Mouse (Mus musculus) kidney, embryonic 14.5 days (tissue): Measurements from ENCODE around the gene Palld. TPM values are rescaled to one million over a fixed set of nuclear protein-coding genes. Genes with fewer than 3 reads are reported as not detected.
A peak's percentile ranks its signal among the peaks of the same experiment; 100 is the strongest.

Experiments
- ATAC-seq: fragments of 200-750 bp; cut with Nextera tagmentation; 2 replicates; pipeline ENCODE4 v1.8.0; 2017; ENCODE audit warnings: moderate number of reproducible peaks, mild to moderate bottlenecking, moderate TSS enrichment, moderate library complexity; ENCODE audit not compliant: low FRiP score, low TSS enrichment
- H3K27ac ChIP-seq: fragments of 300-500 bp; sonication (generic); 2 replicates; pipeline ENCODE4 v1.5.1; 2014; ENCODE audit warnings: low read depth, mild to moderate bottlenecking, low read length, moderate library complexity, mixed read lengths
- H3K27me3 ChIP-seq: fragments of 300-500 bp; sonication (generic); 2 replicates; pipeline ENCODE4 v1.6.1; 2014; ENCODE audit warnings: mild to moderate bottlenecking, low read length; ENCODE audit not compliant: control insufficient read depth, insufficient read depth
- H3K36me3 ChIP-seq: fragments of 300-500 bp; sonication (generic); 2 replicates; pipeline ENCODE4 v1.6.1; 2014; ENCODE audit warnings: low read length, mixed read lengths; ENCODE audit not compliant: control insufficient read depth, insufficient read depth
- H3K4me1 ChIP-seq: fragments of 300-500 bp; sonication (generic); 2 replicates; pipeline ENCODE4 v1.6.1; 2014; ENCODE audit warnings: low read length, mixed read lengths; ENCODE audit not compliant: control insufficient read depth, insufficient read depth
- H3K4me2 ChIP-seq: fragments of 300-500 bp; sonication (generic); replicated peaks from 2 replicates; pipeline ENCODE4 v1.6.1; 2014; ENCODE audit warnings: low read depth, mild to moderate bottlenecking, low read length
- H3K4me3 ChIP-seq: fragments of 300-500 bp; sonication (generic); 2 replicates; pipeline ENCODE4 v1.5.1; 2014; ENCODE audit warnings: mild to moderate bottlenecking, low read length
- H3K9ac ChIP-seq: fragments of 300-500 bp; sonication (generic); 2 replicates; pipeline ENCODE4 v1.6.1; 2014; ENCODE audit warnings: low read depth, mild to moderate bottlenecking, low read length, moderate library complexity
- H3K9me3 ChIP-seq: fragments of 300-500 bp; sonication (generic); 2 replicates; pipeline ENCODE4 v1.6.1; 2016; ENCODE audit warnings: low read length; ENCODE audit not compliant: control insufficient read depth
- WGBS: fragments of 180-500 bp; shearing (Covaris S2); extraction: QIAGEN DNeasy Blood & Tissue Kit; methylation state at CpG from one replicate; pipeline ENCODE4 v1.1.7; 2014; 5-methylcytosine and 5-hydroxymethylcytosine counted together
- polyA plus RNA-seq: library from polyadenylated mRNA; unstranded; fragments of >200 nt; fragmentation: Nextera tagmentation; extraction: Ambion mirVana; gene quantifications from 2 replicates; pipeline ENCODE4 v1.2.1, GENCODE M21; 2014

Palld gene
- polyA plus RNA-seq, 1 experiment from 2014 or later, result 53.1 TPM

- Histone ChIP-seq H3K4me2 (no peak overlapping the region), H3K4me1 (no peaks in the 10 kb centered on the region), H3K4me3 (no peak overlapping the region), H3K27me3 (no peaks in the 10 kb centered on the region), H3K36me3 (peaks cover 16% of the 10 kb centered on the region), H3K9me3 (no peaks in the 10 kb centered on the region), H3K9ac (no peak overlapping the region), H3K27ac (no peak overlapping the region)
- ATAC-seq, result no peak
- WGBS, result 72% methylated on average over 11 of the region's 11 CpGs
Observed at GRCm38 (mm10) chr8:61535472-61535871, 367.0 kb downstream of the Palld start.

- Histone ChIP-seq H3K4me1 (no peaks in the 10 kb centered on the region), H3K27me3 (no peaks in the 10 kb centered on the region), H3K4me2 (no peak overlapping the region), H3K4me3 (no peak overlapping the region), H3K9ac (no peak overlapping the region), H3K9me3 (no peaks in the 10 kb centered on the region), H3K27ac (no peak overlapping the region), H3K36me3 (peaks cover 23% of the 10 kb centered on the region)
- 58% methylated on average over 16 of the region's 16 CpGs for WGBS
- no peak for ATAC-seq
Observed at GRCm38 (mm10) chr8:61533356-61533926, 369.0 kb downstream of the Palld start.

GRCm38 (mm10) chr8:61532831-61533230, 369.7 kb downstream of the Palld start:
- no peak for ATAC-seq
- H3K27me3 ChIP-seq, result no peaks in the 10 kb centered on the region
- H3K27ac ChIP-seq, result no peak overlapping the region
- no peak overlapping the region for H3K4me2 ChIP-seq
- H3K9ac ChIP-seq, result no peak overlapping the region
- WGBS, result 80% methylated on average over 5 of the region's 5 CpGs
- no peaks in the 10 kb centered on the region for H3K4me1 ChIP-seq
- H3K4me3 ChIP-seq, result no peak overlapping the region
- H3K9me3 ChIP-seq, result no peaks in the 10 kb centered on the region
- H3K36me3 ChIP-seq, result peaks cover 22% of the 10 kb centered on the region

DNA sequence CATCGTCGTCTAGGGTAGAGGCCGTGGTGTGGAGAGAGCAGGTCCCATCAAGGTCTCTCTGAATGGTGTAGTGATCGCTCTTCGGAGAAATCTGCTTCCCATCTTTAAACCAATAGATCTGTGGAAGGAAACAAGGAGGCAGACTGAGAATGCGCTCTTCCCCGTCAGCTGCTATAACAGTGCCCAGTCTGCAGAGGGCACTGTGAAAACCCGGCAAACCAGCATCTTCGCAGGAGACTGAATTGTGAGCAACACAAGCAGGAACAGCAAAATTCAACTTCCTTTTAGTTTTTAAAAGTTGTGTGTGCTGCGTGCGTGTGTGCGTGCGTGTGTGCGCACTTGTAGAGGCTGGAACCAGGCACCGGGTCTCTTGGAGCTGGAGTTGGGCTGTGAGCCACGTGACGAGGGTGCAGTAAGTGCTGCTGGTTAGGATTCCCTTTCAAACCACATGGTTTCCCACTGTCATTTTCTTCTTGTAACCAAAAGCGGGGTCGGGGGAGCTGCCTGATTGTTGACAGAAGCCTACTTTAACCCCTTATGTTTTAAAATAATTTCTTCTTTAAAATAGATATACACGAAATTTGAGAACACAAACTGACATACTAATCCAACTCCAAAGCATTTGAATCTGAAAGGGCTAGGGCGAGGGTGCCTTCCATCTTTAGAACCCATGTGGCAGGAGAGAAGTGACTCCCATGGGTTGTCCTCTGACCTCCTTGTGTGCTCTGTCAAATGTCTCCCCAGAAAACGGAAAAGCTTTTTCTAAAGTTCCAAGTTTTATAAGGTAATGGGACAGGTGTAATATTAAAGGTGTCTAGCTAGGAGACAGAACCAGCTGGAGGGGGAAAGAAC, 370.3 kb downstream of the Palld start:
- ATAC-seq, result no peak
- Histone ChIP-seq H3K4me2 (no peak overlapping the region), H3K4me3 (no peak overlapping the region), H3K27me3 (no peaks in the 10 kb centered on the region), H3K36me3 (peaks cover 21% of the 10 kb centered on the region; the same call in 1 of the 2 replicates), H3K27ac (no peak overlapping the region), H3K9me3 (no peaks in the 10 kb centered on the region), H3K4me1 (no peaks in the 10 kb centered on the region), H3K9ac (no peak overlapping the region)
- 67% methylated on average over 22 of the region's 22 CpGs for WGBS

DNA sequence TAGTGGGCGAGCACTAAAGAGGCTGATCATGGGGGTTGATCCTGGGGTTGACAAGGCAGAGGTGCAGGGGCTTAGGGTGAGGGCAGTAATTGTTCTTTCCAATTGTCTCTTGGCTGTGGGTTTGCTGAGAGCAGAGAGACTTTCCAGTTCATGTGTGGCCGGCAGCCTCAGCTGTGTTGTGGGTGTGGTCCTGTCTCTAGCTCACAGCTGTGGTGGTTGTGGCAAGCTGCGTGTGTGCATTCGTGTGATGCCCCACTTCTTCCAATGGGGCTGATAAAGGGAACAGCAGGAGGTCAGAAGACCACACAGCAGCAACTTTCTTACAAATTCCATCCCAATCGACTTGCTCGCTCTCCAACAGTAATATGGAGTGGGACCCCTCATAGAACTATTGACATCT, 373.8 kb downstream of the Palld start:
- H3K9me3 ChIP-seq, result no peaks in the 10 kb centered on the region
- H3K27me3 ChIP-seq, result no peaks in the 10 kb centered on the region
- peaks cover 33% of the 10 kb centered on the region; the same call in 1 of the 2 replicates for H3K36me3 ChIP-seq
- no peak overlapping the region for H3K9ac ChIP-seq
- no peak overlapping the region for H3K4me2 ChIP-seq
- 91% methylated on average over 6 of the region's 6 CpGs for WGBS
- H3K4me3 ChIP-seq, result no peak overlapping the region
- no peak overlapping the region for H3K27ac ChIP-seq
- ATAC-seq, result no peak
- no peaks in the 10 kb centered on the region for H3K4me1 ChIP-seq

- WGBS, result 89% methylated on average over 9 of the region's 9 CpGs
- no peak overlapping the region for H3K4me2 ChIP-seq
- H3K9ac ChIP-seq, result no peak overlapping the region
- H3K27me3 ChIP-seq, result no peaks in the 10 kb centered on the region
- H3K36me3 ChIP-seq, result peaks cover 33% of the 10 kb centered on the region; the same call in 1 of the 2 replicates
- ATAC-seq, result no peak
- H3K4me3 ChIP-seq, result no peak overlapping the region
- H3K27ac ChIP-seq, result no peak overlapping the region
- no peaks in the 10 kb centered on the region for H3K4me1 ChIP-seq
- H3K9me3 ChIP-seq, result no peaks in the 10 kb centered on the region
Observed at GRCm38 (mm10) chr8:61528197-61528596, 374.3 kb downstream of the Palld start.

GRCm38 (mm10) chr8:61527037-61527436, 375.5 kb downstream of the Palld start:
- no peak overlapping the region for H3K9ac ChIP-seq
- no peaks in the 10 kb centered on the region for H3K27me3 ChIP-seq
- H3K36me3 ChIP-seq, result peaks cover 33% of the 10 kb centered on the region; the same call in 1 of the 2 replicates
- no peak overlapping the region for H3K27ac ChIP-seq
- no peak overlapping the region for H3K4me3 ChIP-seq
- no peaks in the 10 kb centered on the region for H3K9me3 ChIP-seq
- WGBS, result 94% methylated on average over 14 of the region's 14 CpGs
- no peak overlapping the region for H3K4me2 ChIP-seq
- H3K4me1 ChIP-seq, result no peaks in the 10 kb centered on the region
- no peak for ATAC-seq

- ATAC-seq, result 0 out of 2 replicates have a peak, but pooled peaks have one; percentile 64
- H3K4me2 ChIP-seq, result no peak overlapping the region
- H3K27ac ChIP-seq, result no peak overlapping the region
- H3K36me3 ChIP-seq, result peaks cover 17% of the 10 kb centered on the region; the same call in 1 of the 2 replicates
- H3K27me3 ChIP-seq, result no peaks in the 10 kb centered on the region
- no peak overlapping the region for H3K4me3 ChIP-seq
- no peaks in the 10 kb centered on the region for H3K9me3 ChIP-seq
- WGBS, result 13% methylated on average over 1 of the region's 1 CpGs
- H3K4me1 ChIP-seq, result no peaks in the 10 kb centered on the region
- H3K9ac ChIP-seq, result no peak overlapping the region
Observed at GRCm38 (mm10) chr8:61522132-61522531, 380.4 kb downstream of the Palld start.
